Mouse (Mus musculus): ENCODE measurements around the gene Ap2b1. TPM values are rescaled to one million over a fixed set of nuclear protein-coding genes. Genes with fewer than 3 reads are reported as not detected.
A peak's percentile ranks its signal among the peaks of the same experiment; 100 is the strongest.

The Ap2b1 gene
- polyA plus RNA-seq, 1 experiment from 2014 or later, result 51.5 TPM

DNA sequence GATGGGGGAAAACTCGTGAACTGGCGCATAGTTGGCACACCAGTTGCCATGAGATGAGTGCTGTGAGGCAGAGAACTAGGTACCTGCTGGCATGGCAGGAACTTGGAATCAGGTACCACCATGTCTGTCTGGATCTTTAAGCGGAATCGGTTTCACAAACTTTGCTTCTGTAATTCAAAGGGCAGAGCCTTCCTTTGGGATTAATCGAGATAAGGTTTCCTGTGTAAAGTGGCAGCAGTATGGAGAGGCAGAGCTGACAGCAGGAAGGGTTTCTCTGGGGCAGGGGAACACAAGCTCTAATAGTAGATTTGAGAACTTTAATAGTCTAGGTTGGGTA is 6.6 kb upstream of the Ap2b1 start:
- Histone ChIP-seq H3K9ac (ENCODE audit: low read depth, low read length) (peak overlapping the region; percentile 87), H3K36me3 (ENCODE audit: control insufficient read depth, insufficient read depth, low read length) (peaks cover 6% of the 10 kb centered on the region; the same call in 1 of the 2 replicates), H3K9me3 (replicated peaks; ENCODE audit: control insufficient read depth, low read length) (no peaks in the 10 kb centered on the region), H3K4me2 (peak overlapping the region; percentile 78), H3K27me3 (ENCODE audit: control insufficient read depth, insufficient read depth, low read length) (no peaks in the 10 kb centered on the region), H3K27ac (ENCODE audit: low read depth, low read length) (peak overlapping the region; percentile 65), H3K4me1 (ENCODE audit: control insufficient read depth, insufficient read depth, low read length) (peaks cover 12% of the 10 kb centered on the region), H3K4me3 (ENCODE audit: low read depth, low read length) (peak overlapping the region; percentile 80)
- no peak for ATAC-seq (replicated peaks; ENCODE audit: insufficient number of reproducible peaks, low FRiP score, low TSS enrichment)
- WGBS (ENCODE audit: insufficient replicate concordance), result 1% methylated on average over 5 of the region's 5 CpGs

DNA sequence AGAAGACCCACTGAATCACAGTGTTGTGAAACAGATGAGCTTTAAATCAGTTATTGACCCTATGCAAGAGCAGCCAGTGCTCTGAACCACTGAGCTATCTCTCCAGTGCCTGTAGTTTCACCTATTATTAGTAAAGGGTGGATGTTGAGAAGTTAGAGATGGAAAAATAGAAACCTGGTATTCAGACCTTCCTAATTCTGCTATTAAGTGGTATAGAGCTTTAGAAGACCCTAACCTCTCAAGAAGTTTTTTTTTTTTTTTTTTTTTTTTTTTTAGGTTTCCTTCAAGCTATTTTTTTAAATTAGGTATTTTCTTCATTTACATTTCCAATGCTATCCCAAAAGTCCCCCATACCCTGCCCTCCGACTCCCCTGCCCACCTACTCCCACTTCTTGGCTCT is 5.6 kb upstream of the Ap2b1 start:
- H3K4me1 ChIP-seq (ENCODE audit: control insufficient read depth, insufficient read depth, low read length), result peaks cover 19% of the 10 kb centered on the region
- no peaks in the 10 kb centered on the region for H3K9me3 ChIP-seq (replicated peaks; ENCODE audit: control insufficient read depth, low read length)
- no peak overlapping the region for H3K27ac ChIP-seq (ENCODE audit: low read depth, low read length)
- peak overlapping the region; percentile 78 for H3K4me2 ChIP-seq
- H3K4me3 ChIP-seq (ENCODE audit: low read depth, low read length), result peak overlapping the region; percentile 80
- no peaks in the 10 kb centered on the region for H3K27me3 ChIP-seq (ENCODE audit: control insufficient read depth, insufficient read depth, low read length)
- ATAC-seq (replicated peaks; ENCODE audit: insufficient number of reproducible peaks, low FRiP score, low TSS enrichment), result no peak
- peaks cover 6% of the 10 kb centered on the region; the same call in 1 of the 2 replicates for H3K36me3 ChIP-seq (ENCODE audit: control insufficient read depth, insufficient read depth, low read length)
- 72% methylated on average over 1 of the region's 1 CpGs for WGBS (ENCODE audit: insufficient replicate concordance)
- peak overlapping the region; percentile 87 for H3K9ac ChIP-seq (ENCODE audit: low read depth, low read length)

GRCm38 (mm10) chr11:83294133-83294532 is 4.7 kb upstream of the Ap2b1 start:
- Histone ChIP-seq H3K27me3 (ENCODE audit: control insufficient read depth, insufficient read depth, low read length) (no peaks in the 10 kb centered on the region), H3K9ac (ENCODE audit: low read depth, low read length) (no peak overlapping the region), H3K9me3 (replicated peaks; ENCODE audit: control insufficient read depth, low read length) (no peaks in the 10 kb centered on the region), H3K4me1 (ENCODE audit: control insufficient read depth, insufficient read depth, low read length) (peaks cover 20% of the 10 kb centered on the region), H3K27ac (ENCODE audit: low read depth, low read length) (no peak overlapping the region), H3K36me3 (ENCODE audit: control insufficient read depth, insufficient read depth, low read length) (peaks cover 6% of the 10 kb centered on the region; the same call in 1 of the 2 replicates), H3K4me2 (no peak overlapping the region; the same call in 1 of the 2 replicates), H3K4me3 (ENCODE audit: low read depth, low read length) (no peak overlapping the region)
- WGBS (ENCODE audit: insufficient replicate concordance), result 89% methylated on average over 2 of the region's 2 CpGs
- ATAC-seq (replicated peaks; ENCODE audit: insufficient number of reproducible peaks, low FRiP score, low TSS enrichment), result no peak

DNA sequence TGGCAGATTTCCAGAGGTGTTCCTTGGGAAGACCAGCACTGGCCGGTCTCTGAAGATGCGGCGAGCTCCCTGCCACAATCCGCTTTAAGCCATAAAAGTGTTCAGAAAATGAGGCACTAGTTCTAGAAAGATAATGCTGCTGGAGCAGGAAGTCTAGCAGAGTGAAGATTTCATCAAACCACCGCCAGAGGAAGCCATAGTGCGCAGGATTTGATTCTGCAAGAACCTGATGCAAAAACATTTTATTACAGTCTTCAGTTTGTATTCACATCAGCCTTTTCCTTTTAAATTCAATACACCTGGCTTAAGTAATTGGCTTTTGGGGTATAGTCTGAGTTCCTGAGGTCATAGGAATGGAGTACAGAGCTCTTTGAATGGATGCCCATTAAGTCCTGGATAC is 1.0 kb upstream of the Ap2b1 start:
- 71% methylated on average over 6 of the region's 6 CpGs for WGBS (ENCODE audit: insufficient replicate concordance)
- peak overlapping the region; percentile 29; the same call in 1 of the 2 replicates for H3K27ac ChIP-seq (ENCODE audit: low read depth, low read length)

GRCm38 (mm10) chr11:83299724-83300123 is 900 bp downstream of the Ap2b1 start:
- Histone ChIP-seq H3K9ac (ENCODE audit: low read depth, low read length) (no peak overlapping the region), H3K27ac (ENCODE audit: low read depth, low read length) (no peak overlapping the region), H3K4me3 (ENCODE audit: low read depth, low read length) (no peak overlapping the region), H3K9me3 (replicated peaks; ENCODE audit: control insufficient read depth, low read length) (no peaks in the 10 kb centered on the region), H3K4me2 (0 out of 2 replicates have a peak overlapping the region, but pooled peaks have one; percentile 15), H3K4me1 (ENCODE audit: control insufficient read depth, insufficient read depth, low read length) (peaks cover 18% of the 10 kb centered on the region), H3K27me3 (ENCODE audit: control insufficient read depth, insufficient read depth, low read length) (no peaks in the 10 kb centered on the region), H3K36me3 (ENCODE audit: control insufficient read depth, insufficient read depth, low read length) (peaks cover 6% of the 10 kb centered on the region; the same call in 1 of the 2 replicates)
- ATAC-seq (replicated peaks; ENCODE audit: insufficient number of reproducible peaks, low FRiP score, low TSS enrichment), result no peak
- WGBS (ENCODE audit: insufficient replicate concordance), result 94% methylated on average over 9 of the region's 9 CpGs

More for the DNA sequence above, 1.0 kb upstream of the Ap2b1 start:
- no peak for ATAC-seq (replicated peaks; ENCODE audit: insufficient number of reproducible peaks, low FRiP score, low TSS enrichment)
- H3K4me3 ChIP-seq (ENCODE audit: low read depth, low read length), result peak overlapping the region; percentile 79
- no peaks in the 10 kb centered on the region for H3K27me3 ChIP-seq (ENCODE audit: control insufficient read depth, insufficient read depth, low read length)
- H3K36me3 ChIP-seq (ENCODE audit: control insufficient read depth, insufficient read depth, low read length), result peaks cover 6% of the 10 kb centered on the region; the same call in 1 of the 2 replicates
- H3K4me1 ChIP-seq (ENCODE audit: control insufficient read depth, insufficient read depth, low read length), result peaks cover 14% of the 10 kb centered on the region; the same call in 1 of the 2 replicates
- H3K9ac ChIP-seq (ENCODE audit: low read depth, low read length), result no peak overlapping the region
- no peaks in the 10 kb centered on the region for H3K9me3 ChIP-seq (replicated peaks; ENCODE audit: control insufficient read depth, low read length)
- peak overlapping the region; percentile 85 for H3K4me2 ChIP-seq

DNA sequence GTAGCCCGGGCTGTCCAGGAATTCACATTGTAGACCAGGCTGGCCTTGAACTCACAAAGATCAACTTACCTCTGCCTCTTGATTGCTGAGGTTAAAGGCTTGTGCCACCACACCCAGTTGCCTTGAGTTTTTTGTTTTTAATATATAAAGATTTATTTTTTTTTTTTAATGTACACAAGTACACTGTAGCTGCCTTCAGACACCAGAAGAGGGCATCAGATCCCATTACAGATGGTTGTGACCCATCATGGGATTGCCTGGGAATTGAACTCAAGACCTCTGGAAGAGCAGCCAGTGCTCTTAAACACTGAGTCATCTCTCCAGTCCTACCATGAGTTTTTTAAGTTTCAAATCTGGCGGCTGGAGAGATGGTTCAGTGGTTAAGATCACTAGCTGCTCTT is 2.6 kb downstream of the Ap2b1 start:
- WGBS (ENCODE audit: insufficient replicate concordance), result 64% methylated on average over 2 of the region's 2 CpGs
- no peak for ATAC-seq (replicated peaks; ENCODE audit: insufficient number of reproducible peaks, low FRiP score, low TSS enrichment)
- H3K9ac ChIP-seq (ENCODE audit: low read depth, low read length), result no peak overlapping the region

GRCm38 (mm10) chr11:83302124-83302523 is 3.3 kb downstream of the Ap2b1 start:
- Histone ChIP-seq H3K27ac (ENCODE audit: low read depth, low read length) (peak overlapping the region; percentile 96), H3K4me1 (ENCODE audit: control insufficient read depth, insufficient read depth, low read length) (peaks cover 18% of the 10 kb centered on the region), H3K4me2 (peak overlapping the region; percentile 87), H3K9ac (ENCODE audit: low read depth, low read length) (peak overlapping the region; percentile 97), H3K4me3 (ENCODE audit: low read depth, low read length) (peak overlapping the region; percentile 95), H3K9me3 (replicated peaks; ENCODE audit: control insufficient read depth, low read length) (no peaks in the 10 kb centered on the region), H3K27me3 (ENCODE audit: control insufficient read depth, insufficient read depth, low read length) (no peaks in the 10 kb centered on the region), H3K36me3 (ENCODE audit: control insufficient read depth, insufficient read depth, low read length) (no peaks in the 10 kb centered on the region)
- ATAC-seq (replicated peaks; ENCODE audit: insufficient number of reproducible peaks, low FRiP score, low TSS enrichment), result no peak
- 10% methylated on average over 10 of the region's 10 CpGs for WGBS (ENCODE audit: insufficient replicate concordance)

More for the DNA sequence above, 2.6 kb downstream of the Ap2b1 start:
- no peaks in the 10 kb centered on the region for H3K36me3 ChIP-seq (ENCODE audit: control insufficient read depth, insufficient read depth, low read length)
- H3K9me3 ChIP-seq (replicated peaks; ENCODE audit: control insufficient read depth, low read length), result no peaks in the 10 kb centered on the region
- H3K27ac ChIP-seq (ENCODE audit: low read depth, low read length), result no peak overlapping the region
- H3K4me2 ChIP-seq, result no peak overlapping the region
- no peaks in the 10 kb centered on the region for H3K27me3 ChIP-seq (ENCODE audit: control insufficient read depth, insufficient read depth, low read length)
- H3K4me1 ChIP-seq (ENCODE audit: control insufficient read depth, insufficient read depth, low read length), result peaks cover 18% of the 10 kb centered on the region
- no peak overlapping the region for H3K4me3 ChIP-seq (ENCODE audit: low read depth, low read length)

GRCm38 (mm10) chr11:83302526-83303251 is 3.9 kb downstream of the Ap2b1 start, which contains the start of gene Pex12:
Gene Pex12, minus strand, starts transcription at chr11:83302586.
- peak within 1 kb of the TSS; percentile 87 for H3K4me2 ChIP-seq
- WGBS (ENCODE audit: insufficient replicate concordance), result under 1% methylated on average over 51 of the region's 51 CpGs
- ATAC-seq (replicated peaks; ENCODE audit: insufficient number of reproducible peaks, low FRiP score, low TSS enrichment), result peak; percentile 57
- H3K4me3 ChIP-seq (ENCODE audit: low read depth, low read length), result peak within 1 kb of the TSS; percentile 95
- H3K4me1 ChIP-seq (ENCODE audit: control insufficient read depth, insufficient read depth, low read length), result peaks cover 16% of the 10 kb centered on the region
- no peaks in the 10 kb centered on the region for H3K36me3 ChIP-seq (ENCODE audit: control insufficient read depth, insufficient read depth, low read length)
- H3K27ac ChIP-seq (ENCODE audit: low read depth, low read length), result peak within 1 kb of the TSS; percentile 96
- H3K9ac ChIP-seq (ENCODE audit: low read depth, low read length), result peak within 1 kb of the TSS; percentile 97
- H3K27me3 ChIP-seq (ENCODE audit: control insufficient read depth, insufficient read depth, low read length), result no peaks in the 10 kb centered on the region
- H3K9me3 ChIP-seq (replicated peaks; ENCODE audit: control insufficient read depth, low read length), result no peaks in the 10 kb centered on the region

Data from heart, embryonic 11.5 days (tissue).